ENCODE assay signal across 16 mouse cellular contexts in the genomic region with DNA sequence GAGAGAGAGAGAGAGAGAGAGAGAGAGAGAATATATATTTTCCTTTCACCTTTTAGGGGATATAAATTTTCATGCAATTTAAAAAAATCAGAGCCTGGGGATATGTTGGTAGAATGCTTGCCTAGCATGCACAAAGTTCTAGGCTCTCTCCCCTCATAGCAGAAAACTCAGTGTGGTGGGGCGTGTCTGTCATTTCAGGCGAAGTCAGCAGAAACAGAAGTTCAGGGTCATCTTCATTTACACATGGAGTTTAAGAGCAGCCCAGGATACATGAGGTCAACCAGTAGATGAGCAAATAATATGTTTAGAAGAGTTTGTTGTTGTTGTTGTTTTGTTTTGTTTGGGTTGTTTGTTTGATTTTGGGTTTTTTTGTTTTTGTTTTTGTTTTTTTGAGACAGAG.
"Had no signal": no experiment of that assay in that cellular context is flagged by ENCODE, and none has a peak within 500 bp of the region (broad histone marks: within the 10 kb centered on the region; RNA-seq: fewer than 3 reads in every experiment).

No protein-coding gene starts in this region.

- H3K27ac ChIP-seq: kidney, embryonic 15.5 days; limb, embryonic 10.5 days; macrophage; midbrain, embryonic 15.5 days; neural tube, embryonic 13.5 days had no signal

- H3K9ac ChIP-seq: kidney, embryonic 15.5 days; lung, embryonic 14.5 days; midbrain, embryonic 15.5 days; neural tube, embryonic 13.5 days had no signal

- ATAC-seq: midbrain, embryonic 15.5 days had no signal

- H3K4me3 ChIP-seq: kidney, embryonic 15.5 days; limb, embryonic 10.5 days; megakaryocyte, embryonic 14.5 days; midbrain, embryonic 15.5 days; neural tube, embryonic 13.5 days had no signal

- DNase-seq: kidney, adult 2 months; kidney, postnatal 14 days; lung, embryonic 14.5 days; lung, postnatal 14 days; retina, postnatal 1 day; right cerebral cortex, postnatal 4 days; spleen, adult 18-20 months; thymus, adult 2 months; thymus, postnatal 25 days had no signal

- H3K36me3 ChIP-seq: kidney, embryonic 15.5 days; limb, embryonic 10.5 days; midbrain, embryonic 15.5 days; neural tube, embryonic 13.5 days had no signal

- H3K4me2 ChIP-seq: kidney, embryonic 15.5 days; lung, embryonic 14.5 days; midbrain, embryonic 11.5 days; midbrain, embryonic 15.5 days; neural tube, embryonic 13.5 days had no signal

- H3K9me3 ChIP-seq: kidney, embryonic 15.5 days; limb, embryonic 10.5 days; megakaryocyte, embryonic 14.5 days; midbrain, embryonic 15.5 days; neural tube, embryonic 13.5 days had no signal

- H3K27me3 ChIP-seq: kidney, embryonic 15.5 days; megakaryocyte, embryonic 14.5 days; midbrain, embryonic 15.5 days; neural tube, embryonic 13.5 days had no signal
